Mouse (Mus musculus) neural tube, embryonic 13.5 days (tissue): ENCODE measurements around the gene Zfp639. TPM values are rescaled to one million over a fixed set of nuclear protein-coding genes. Genes with fewer than 3 reads are reported as not detected.

Source experiments
- ATAC-seq: fragments of 200-750 bp; cut with Nextera tagmentation; 2 replicates; pipeline ENCODE4 v1.8.0; 2017; ENCODE audit warnings: low read depth, mild to moderate bottlenecking, moderate TSS enrichment, moderate library complexity
- H3K27ac ChIP-seq: fragments of 300-500 bp; sonication (generic); replicated peaks from 2 replicates; pipeline ENCODE4 v1.5.1; 2015; ENCODE audit warnings: moderate library complexity, mild to moderate bottlenecking, inconsistent platforms
- H3K27me3 ChIP-seq: fragments of 300-500 bp; sonication (generic); 2 replicates; pipeline ENCODE4 v1.6.1; 2015; ENCODE audit warnings: mild to moderate bottlenecking, inconsistent platforms
- H3K36me3 ChIP-seq: fragments of 300-500 bp; sonication (generic); 2 replicates; pipeline ENCODE4 v1.6.1; 2015; ENCODE audit warnings: mild to moderate bottlenecking, inconsistent platforms
- H3K4me1 ChIP-seq: fragments of 300-500 bp; sonication (generic); replicated peaks from 2 replicates; pipeline ENCODE4 v1.6.1; 2015; ENCODE audit warnings: inconsistent platforms
- H3K4me2 ChIP-seq: fragments of 300-500 bp; sonication (generic); 2 replicates; pipeline ENCODE4 v1.6.1; 2015; ENCODE audit warnings: inconsistent platforms, mild to moderate bottlenecking, moderate library complexity
- H3K4me3 ChIP-seq: fragments of 300-500 bp; sonication (generic); 2 replicates; pipeline ENCODE4 v1.5.1; 2015; ENCODE audit warnings: mild to moderate bottlenecking, inconsistent platforms
- H3K9ac ChIP-seq: fragments of 300-500 bp; sonication (generic); 2 replicates; pipeline ENCODE4 v1.6.1; 2015; ENCODE audit warnings: moderate library complexity, mild to moderate bottlenecking, inconsistent platforms
- H3K9me3 ChIP-seq: fragments of 300-500 bp; sonication (generic); 2 replicates; pipeline ENCODE4 v1.6.1; 2016; ENCODE audit warnings: inconsistent platforms
- WGBS: fragments of 180-500 bp; shearing (Covaris S2); methylation state at CpG from one replicate; pipeline ENCODE4 v1.1.7; 2015; 5-methylcytosine and 5-hydroxymethylcytosine counted together
- polyA plus RNA-seq: library from polyadenylated mRNA; unstranded; fragments of >200 nt; fragmentation: Nextera tagmentation; extraction: Ambion mirVana; gene quantifications from 2 replicates; pipeline ENCODE4 v1.2.1, GENCODE M21; 2015

The Zfp639 gene
- polyA plus RNA-seq, 1 experiment from 2014 or later: 42.7 TPM

DNA sequence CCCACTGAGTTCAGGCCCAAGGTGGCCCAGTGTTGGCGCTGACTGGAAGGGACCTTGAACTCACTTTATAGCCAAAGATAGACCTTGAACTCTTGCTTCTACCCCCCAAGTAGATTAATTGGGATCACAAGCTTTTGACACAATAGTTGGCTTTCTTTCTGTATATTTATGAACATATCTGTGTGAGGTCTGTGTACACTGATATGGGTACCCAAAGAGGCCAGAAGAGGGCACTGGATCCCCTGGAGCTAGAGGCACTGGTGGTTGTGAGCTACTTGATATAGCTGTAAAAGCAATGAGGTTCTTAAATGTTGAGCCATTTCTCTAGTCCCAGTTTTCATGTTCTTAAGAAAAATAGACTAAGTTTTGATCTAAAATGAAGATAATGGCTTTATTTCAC lies 43.0 kb downstream of the Zfp639 start:
- Histone ChIP-seq H3K9me3 (no peaks in the 10 kb centered on the region), H3K9ac (no peak overlapping the region), H3K4me2 (no peak overlapping the region), H3K27ac (no peak overlapping the region), H3K4me1 (no peaks in the 10 kb centered on the region), H3K4me3 (no peak overlapping the region), H3K36me3 (peaks cover 53% of the 10 kb centered on the region), H3K27me3 (no peaks in the 10 kb centered on the region)
- no peak for ATAC-seq
- 84% methylated on average over 1 of the region's 1 CpGs for WGBS

DNA sequence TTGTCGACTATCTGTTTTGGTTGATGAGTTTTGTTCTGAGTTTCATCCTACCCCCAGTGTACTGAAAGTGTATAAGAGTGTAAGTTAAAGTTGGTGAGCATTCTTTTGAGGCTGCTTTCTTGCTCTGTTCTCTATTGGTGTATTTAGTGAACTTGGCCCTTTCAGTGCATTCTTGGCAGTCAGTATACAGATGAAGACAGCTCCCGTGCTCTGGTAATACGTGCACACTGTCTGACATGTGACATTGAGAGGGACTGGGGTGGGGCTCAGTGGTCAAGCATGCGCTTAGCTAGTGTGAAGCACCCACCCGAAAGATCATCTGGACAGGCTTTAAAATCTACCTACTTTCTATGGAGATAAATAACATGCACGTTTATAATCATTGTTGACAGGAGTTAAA lies 53.3 kb downstream of the Zfp639 start:
- H3K9me3 ChIP-seq: no peaks in the 10 kb centered on the region
- 93% methylated on average over 6 of the region's 6 CpGs for WGBS

More for the DNA sequence above, 53.3 kb downstream of the Zfp639 start:
- Histone ChIP-seq H3K4me1 (no peaks in the 10 kb centered on the region), H3K9ac (no peak overlapping the region), H3K27me3 (no peaks in the 10 kb centered on the region), H3K4me3 (no peak overlapping the region), H3K27ac (no peak overlapping the region), H3K36me3 (peaks cover 74% of the 10 kb centered on the region), H3K4me2 (no peak overlapping the region)
- no peak for ATAC-seq

Other genes starting within 250 kb of the Zfp639 start
- gene Zmat3, start 144.2 kb upstream of the Zfp639 start, polyA plus RNA-seq: 7.5 and 8.1 TPM in 2 replicates
- 11.8 and 14.5 TPM in 2 replicates for gene Pik3ca, start 112.6 kb upstream of the Zfp639 start, polyA plus RNA-seq
- gene Kcnmb3, start 18.0 kb upstream of the Zfp639 start, polyA plus RNA-seq: 0.11 and 0.17 TPM in 2 replicates
- 36.3 and 46.0 TPM in 2 replicates for gene Mfn1, start 19.2 kb downstream of the Zfp639 start, polyA plus RNA-seq
- gene Gnb4, start 106.3 kb downstream of the Zfp639 start, polyA plus RNA-seq: 88.0 and 90.2 TPM in 2 replicates
- gene Actl6a, start 196.0 kb downstream of the Zfp639 start, polyA plus RNA-seq: 94.3 and 96.2 TPM in 2 replicates
- 337 and 354 TPM in 2 replicates for gene Ndufb5, start 226.7 kb downstream of the Zfp639 start, polyA plus RNA-seq
- 33.3 and 35.4 TPM in 2 replicates for gene Mrpl47, start 227.3 kb downstream of the Zfp639 start, polyA plus RNA-seq